Mouse (Mus musculus) liver, embryonic 14.5 days (tissue): ENCODE measurements around the gene Unc93b1. TPM values are rescaled to one million over a fixed set of nuclear protein-coding genes. Genes with fewer than 3 reads are reported as not detected.
A peak's percentile ranks its signal among the peaks of the same experiment; 100 is the strongest.

Experiments
- ATAC-seq: fragments of 200-750 bp; cut with Nextera tagmentation; 2 replicates; pipeline ENCODE4 v1.8.0; 2017; ENCODE audit warnings: moderate number of reproducible peaks, mild to moderate bottlenecking, moderate library complexity; ENCODE audit not compliant: insufficient read depth
- DNase-seq, 3 experiments: peaks; one replicate each; pipeline ENCODE4 v3.0.0-alpha.2; 2012 to 2013; ENCODE audit warnings: low read depth in 3 of 3, low spot score in 3 of 3
- H3K27ac ChIP-seq: fragments of 300-500 bp; sonication (generic); 2 replicates; pipeline ENCODE4 v1.5.1; 2014; ENCODE audit warnings: moderate library complexity, mild to moderate bottlenecking, control low read depth, inconsistent platforms
- H3K27me3 ChIP-seq: fragments of 300-500 bp; sonication (generic); 2 replicates; pipeline ENCODE4 v1.6.1; 2014; ENCODE audit warnings: mild to moderate bottlenecking, low read length, moderate library complexity; ENCODE audit not compliant: control insufficient read depth, insufficient read depth
- H3K36me3 ChIP-seq: fragments of 300-500 bp; sonication (generic); replicated peaks from 2 replicates; pipeline ENCODE4 v1.6.1; 2014; ENCODE audit warnings: low read depth; ENCODE audit not compliant: control insufficient read depth, insufficient read depth
- H3K4me1 ChIP-seq, 2 experiments: fragments of 200-500 bp in 1 of 2; fragments of 300-500 bp in 1 of 2; sonication (generic) in 1 of 2; replicated peaks; 2 replicates each; pipeline ENCODE4 v1.6.1; 2012 to 2014; ENCODE audit warnings: antibody characterized with exemption in 1 of 2, inconsistent platforms in 1 of 2, low read length in 1 of 2; ENCODE audit not compliant: control insufficient read depth in 2 of 2, insufficient read depth in 2 of 2
- H3K4me2 ChIP-seq: fragments of 300-500 bp; sonication (generic); 2 replicates; pipeline ENCODE4 v1.6.1; 2014; ENCODE audit warnings: low read depth, mild to moderate bottlenecking, control low read depth, moderate library complexity
- H3K4me3 ChIP-seq, 2 experiments: fragments of 200-500 bp in 1 of 2; fragments of 300-500 bp in 1 of 2; sonication (generic) in 1 of 2; 2 replicates each; pipeline ENCODE4 v1.5.1; 2012 to 2014; ENCODE audit warnings: low read depth in 2 of 2, low read length in 2 of 2, mild to moderate bottlenecking in 2 of 2, control low read depth in 1 of 2, inconsistent platforms in 1 of 2, moderate library complexity in 1 of 2; ENCODE audit not compliant: insufficient read depth in 1 of 2
- H3K9ac ChIP-seq: fragments of 300-500 bp; sonication (generic); replicated peaks from 2 replicates; pipeline ENCODE4 v1.6.1; 2014; ENCODE audit warnings: mild to moderate bottlenecking, control low read depth, moderate library complexity
- H3K9me3 ChIP-seq: fragments of 300-500 bp; sonication (generic); 2 replicates; pipeline ENCODE4 v1.6.1; 2016; ENCODE audit warnings: low read length, mixed read lengths; ENCODE audit not compliant: control insufficient read depth
- CTCF ChIP-seq: IDR thresholded peaks from 2 replicates; pipeline ENCODE4 v1.5.1; 2016; ENCODE audit warnings: antibody characterized with exemption, low read depth, control low read depth
- EP300 ChIP-seq: IDR thresholded peaks from 2 replicates; pipeline ENCODE4 v1.6.1; 2016; ENCODE audit warnings: antibody characterized with exemption, low read depth
- WGBS: fragments of 180-500 bp; shearing (Covaris S2); extraction: QIAGEN DNeasy Blood & Tissue Kit; methylation state at CpG from one replicate; pipeline ENCODE4 v1.1.7; 2014; ENCODE audit not compliant: insufficient replicate concordance; 5-methylcytosine and 5-hydroxymethylcytosine counted together
- polyA plus RNA-seq, 2 experiments: library from polyadenylated mRNA; depleted of rRNA in 1 of 2; stranded (reverse) in 1 of 2; unstranded in 1 of 2; fragments of >200 nt; fragmentation: Nextera tagmentation in 1 of 2; extraction: Ambion mirVana in 1 of 2; gene quantifications; 2 replicates each; pipeline versions ENCODE4 v1.2.1 to v1.2.3; 2012 to 2014

Unc93b1 gene
- polyA plus RNA-seq, 2 experiments = 14.7 to 19.8 TPM

DNA sequence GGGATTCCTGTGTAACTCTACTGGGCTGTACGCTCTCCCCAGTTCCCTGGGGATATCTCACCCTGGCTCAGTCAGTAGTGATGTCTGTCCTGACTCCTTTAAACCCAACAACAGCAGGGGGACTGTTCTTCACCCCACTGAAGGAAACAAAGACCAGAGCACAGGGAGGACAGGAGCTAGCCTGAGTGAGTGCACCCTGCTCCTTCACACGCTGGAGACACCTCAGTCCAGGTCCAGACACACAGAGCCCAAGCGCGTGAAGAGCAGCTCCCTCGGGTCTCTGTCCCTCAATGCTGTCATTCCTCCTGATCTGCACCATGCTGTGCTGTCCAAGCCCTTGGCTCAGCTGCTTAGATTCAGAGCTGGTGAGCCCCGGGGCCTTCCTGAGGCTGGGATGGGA is 8.3 kb upstream of the Unc93b1 start:
- no peaks in the 10 kb centered on the region for H3K9me3 ChIP-seq
- H3K27me3 ChIP-seq = no peaks in the 10 kb centered on the region
- H3K4me2 ChIP-seq = no peak overlapping the region
- DNase-seq (no peak), ATAC-seq (no peak)
- no peaks in the 10 kb centered on the region for H3K36me3 ChIP-seq
- no peak overlapping the region for H3K27ac ChIP-seq
- no peak overlapping the region for H3K4me3 ChIP-seq
- H3K4me1 ChIP-seq = peaks cover 3 to 16% of the 10 kb centered on the region in 2 experiments
- TF ChIP-seq EP300 = no peak
- no peak for TF ChIP-seq CTCF
- H3K9ac ChIP-seq = no peak overlapping the region
- WGBS = 72% methylated on average over 6 of the region's 6 CpGs

DNA sequence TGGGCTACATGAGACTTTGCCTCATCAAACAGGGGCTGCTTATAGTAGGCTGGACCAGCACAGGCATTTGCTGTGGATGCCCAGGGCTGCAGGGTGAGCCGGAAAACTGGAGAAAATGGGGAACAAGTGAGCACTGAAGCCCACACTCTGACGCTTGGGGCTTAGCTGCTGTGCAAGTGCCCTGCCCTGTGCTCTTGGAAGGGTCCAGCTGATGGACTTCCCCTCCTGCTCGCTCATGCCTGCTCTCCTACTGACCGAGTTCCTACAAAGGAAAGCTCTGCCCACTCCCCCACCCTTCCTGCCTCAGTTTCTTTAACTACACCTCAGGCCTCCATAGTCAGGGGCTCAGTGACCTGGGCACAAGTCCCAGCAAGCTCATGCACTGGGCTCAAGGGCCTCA is 7.0 kb upstream of the Unc93b1 start:
- Histone ChIP-seq H3K4me3 (no peak overlapping the region), H3K36me3 (no peaks in the 10 kb centered on the region), H3K27me3 (no peaks in the 10 kb centered on the region), H3K4me1 (peaks cover 3 to 16% of the 10 kb centered on the region in 2 experiments), H3K9me3 (no peaks in the 10 kb centered on the region), H3K4me2 (no peak overlapping the region), H3K27ac (no peak overlapping the region), H3K9ac (no peak overlapping the region)
- TF ChIP-seq EP300 (no peak), CTCF (no peak)
- WGBS = 45% methylated on average over 4 of the region's 4 CpGs
- ATAC-seq (no peak), DNase-seq (no peak)

GRCm38 (mm10) chr19:3928779-3929178 is 6.2 kb upstream of the Unc93b1 start:
- no peak for ATAC-seq
- WGBS = 44% methylated on average over 4 of the region's 4 CpGs
- no peaks in the 10 kb centered on the region for H3K9me3 ChIP-seq
- no peaks in the 10 kb centered on the region for H3K36me3 ChIP-seq
- peaks cover 3 to 12% of the 10 kb centered on the region in 2 experiments for H3K4me1 ChIP-seq
- no peak for TF ChIP-seq CTCF
- TF ChIP-seq EP300 = no peak
- no peak overlapping the region for H3K4me3 ChIP-seq
- H3K9ac ChIP-seq = no peak overlapping the region
- H3K27me3 ChIP-seq = no peaks in the 10 kb centered on the region
- no peak for DNase-seq
- peak overlapping the region; percentile 16; the same call in 1 of the 2 replicates for H3K4me2 ChIP-seq
- H3K27ac ChIP-seq = no peak overlapping the region

- Histone ChIP-seq H3K4me1 (peaks cover 3 to 12% of the 10 kb centered on the region in 2 experiments), H3K9ac (no peak within 1 kb of the TSS), H3K4me2 (peak within 1 kb of the TSS; percentile 16; the same call in 1 of the 2 replicates), H3K27me3 (no peaks in the 10 kb centered on the region), H3K27ac (no peak within 1 kb of the TSS), H3K9me3 (no peaks in the 10 kb centered on the region), H3K36me3 (no peaks in the 10 kb centered on the region), H3K4me3 (no peak within 1 kb of the TSS)
- ATAC-seq (peak; percentile 60), DNase-seq (no peak)
- TF ChIP-seq CTCF = no peak
- TF ChIP-seq EP300 = no peak
- WGBS = 21% methylated on average over 12 of the region's 12 CpGs
These were observed 5.6 kb upstream of the Unc93b1 start, which contains the start of gene Aldh3b1 for GRCm38 (mm10) chr19:3929211-3929941. TSS of gene Aldh3b1 (minus strand) at chr19:3929808.

DNA sequence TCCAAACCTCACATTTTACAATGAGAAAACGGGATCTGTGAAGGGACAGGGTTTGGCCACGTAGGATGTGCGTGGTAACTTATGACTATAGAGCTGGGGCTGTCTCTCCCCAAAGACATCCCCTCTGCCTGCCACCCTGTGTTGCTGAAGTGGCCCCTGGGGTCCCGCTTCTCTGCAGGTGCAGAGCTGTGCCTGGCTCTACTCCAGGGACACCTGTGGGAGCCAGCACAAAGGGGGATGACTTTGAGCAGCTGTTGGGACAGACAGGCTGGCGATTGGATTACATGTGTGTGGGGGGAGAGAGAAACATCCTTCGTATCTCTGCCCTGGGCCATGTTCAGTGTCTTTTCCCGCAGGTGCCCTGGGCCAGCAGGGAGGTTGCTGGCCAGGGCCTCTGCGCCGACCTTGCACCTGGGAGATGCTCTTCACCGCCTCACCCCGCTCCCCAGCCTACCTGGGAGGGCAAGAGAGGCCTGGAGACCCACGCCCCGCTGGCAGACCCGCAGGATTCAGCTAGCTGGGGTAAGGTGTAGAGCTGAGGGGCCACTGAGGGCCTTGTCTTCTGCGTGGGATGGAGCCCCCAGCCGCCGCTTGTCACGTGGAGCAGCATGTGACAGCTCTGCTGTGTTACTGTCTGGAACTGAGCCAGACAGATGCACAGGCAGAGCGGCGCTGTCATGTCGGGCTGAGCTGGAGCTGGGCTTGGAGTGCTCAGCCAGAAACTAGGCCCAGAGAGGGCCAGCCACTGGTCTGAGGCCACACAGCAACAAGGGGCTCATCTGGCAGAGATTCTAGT is 4.5 kb upstream of the Unc93b1 start:
- TF ChIP-seq CTCF = no peak
- no peak for TF ChIP-seq EP300
- no peak for DNase-seq
- no peaks in the 10 kb centered on the region for H3K9me3 ChIP-seq
- peaks cover 2 to 8% of the 10 kb centered on the region in 2 experiments; a peak in 2 of 4 replicates for H3K4me1 ChIP-seq
- H3K4me2 ChIP-seq = no peak overlapping the region
- H3K9ac ChIP-seq = no peak overlapping the region
- no peak for ATAC-seq
- H3K4me3 ChIP-seq = no peak overlapping the region
- H3K36me3 ChIP-seq = no peaks in the 10 kb centered on the region
- no peak overlapping the region for H3K27ac ChIP-seq
- 69% methylated on average over 21 of the region's 21 CpGs for WGBS
- H3K27me3 ChIP-seq = no peaks in the 10 kb centered on the region; the same call in 1 of the 2 replicates
